Mouse (Mus musculus): ENCODE results near the gene Sap30. TPM values are rescaled to one million over a fixed set of nuclear protein-coding genes. Genes with fewer than 3 reads are reported as not detected.
"Not testable (repeated sequence)": the region's sequence is repeated elsewhere in the genome, so short reads cannot be mapped to it uniquely, and the experiment has no call there.

The Sap30 gene
- total and polyA plus RNA-seq, 2 experiments from 2014 or later, result 20.8 to 22.1 TPM

GRCm38 (mm10) chr8:57512141-57513056 lies 24.7 kb upstream of the Sap30 start:
- H3K4me2 ChIP-seq (ENCODE audit: low read depth, low read length), result peak overlapping the region; percentile 76
- H3K27ac ChIP-seq, result peak overlapping the region; percentile 100
- ATAC-seq (peak; percentile 55), DNase-seq (ENCODE audit: low spot score) (peak; percentile 67)
- no peaks in the 10 kb centered on the region for H3K4me1 ChIP-seq (ENCODE audit: insufficient read depth, low read length)
- TF ChIP-seq CTCF (IDR thresholded peaks at IDR 0.05; ENCODE audit: low read depth), result no peak
- WGBS, result under 1% methylated on average over 44 of the region's 96 CpGs
- no peaks in the 10 kb centered on the region for H3K9me3 ChIP-seq (ENCODE audit: low read length)
- H3K36me3 ChIP-seq (ENCODE audit: insufficient read depth, low read length), result no peaks in the 10 kb centered on the region
- H3K4me3 ChIP-seq (ENCODE audit: low read length), result peak overlapping the region; percentile 94
- H3K9ac ChIP-seq (replicated peaks; ENCODE audit: low read length), result peak overlapping the region; percentile 99
- H3K27me3 ChIP-seq (ENCODE audit: insufficient read depth, low read length), result no peaks in the 10 kb centered on the region

- Histone ChIP-seq H3K9ac (replicated peaks; ENCODE audit: low read length) (peak within 1 kb of the TSS; percentile 99), H3K4me2 (ENCODE audit: low read depth, low read length) (peak within 1 kb of the TSS; percentile 87), H3K4me1 (ENCODE audit: insufficient read depth, low read length) (no peaks in the 10 kb centered on the region), H3K36me3 (ENCODE audit: insufficient read depth, low read length) (no peaks in the 10 kb centered on the region), H3K27me3 (ENCODE audit: insufficient read depth, low read length) (no peaks in the 10 kb centered on the region), H3K4me3 (ENCODE audit: low read length) (peak within 1 kb of the TSS; percentile 94), H3K9me3 (ENCODE audit: low read length) (no peaks in the 10 kb centered on the region), H3K27ac (peak within 1 kb of the TSS; percentile 100)
- DNase-seq (ENCODE audit: low spot score) (peak; percentile 100), ATAC-seq (peak; percentile 100)
- WGBS, result under 1% methylated on average over 60 of the region's 63 CpGs
- TF ChIP-seq CTCF (IDR thresholded peaks at IDR 0.05; ENCODE audit: low read depth), result no peak
Measured at GRCm38 (mm10) chr8:57511316-57512118, 23.9 kb upstream of the Sap30 start, which contains the start of gene Hmgb2. Hmgb2 (plus strand) TSS chr8:57511907.

GRCm38 (mm10) chr8:57510791-57511315 lies 23.2 kb upstream of the Sap30 start:
- H3K27me3 ChIP-seq (ENCODE audit: insufficient read depth, low read length), result no peaks in the 10 kb centered on the region
- 1% methylated on average over 25 of the region's 31 CpGs for WGBS

GRCm38 (mm10) chr8:57508657-57509056 lies 21.0 kb upstream of the Sap30 start:
- Histone ChIP-seq H3K9me3 (ENCODE audit: low read length) (no peaks in the 10 kb centered on the region), H3K4me3 (ENCODE audit: low read length) (no peak overlapping the region), H3K9ac (replicated peaks; ENCODE audit: low read length) (no peak overlapping the region), H3K4me2 (ENCODE audit: low read depth, low read length) (no peak overlapping the region), H3K4me1 (ENCODE audit: insufficient read depth, low read length) (no peaks in the 10 kb centered on the region), H3K36me3 (ENCODE audit: insufficient read depth, low read length) (no peaks in the 10 kb centered on the region), H3K27me3 (ENCODE audit: insufficient read depth, low read length) (no peaks in the 10 kb centered on the region), H3K27ac (no peak overlapping the region)
- ATAC-seq (no peak), DNase-seq (ENCODE audit: low spot score) (no peak)
- TF ChIP-seq CTCF (IDR thresholded peaks at IDR 0.05; ENCODE audit: low read depth), result no peak
- 89% methylated on average over 4 of the region's 4 CpGs for WGBS

More at GRCm38 (mm10) chr8:57510791-57511315, 23.2 kb upstream of the Sap30 start:
- Histone ChIP-seq H3K4me1 (ENCODE audit: insufficient read depth, low read length) (no peaks in the 10 kb centered on the region), H3K4me2 (ENCODE audit: low read depth, low read length) (peak overlapping the region; percentile 87), H3K9ac (replicated peaks; ENCODE audit: low read length) (peak overlapping the region; percentile 51), H3K27ac (peak overlapping the region; percentile 65; the same call in 1 of the 2 replicates), H3K36me3 (ENCODE audit: insufficient read depth, low read length) (no peaks in the 10 kb centered on the region), H3K4me3 (ENCODE audit: low read length) (peak overlapping the region; percentile 94), H3K9me3 (ENCODE audit: low read length) (no peaks in the 10 kb centered on the region)
- no peak for TF ChIP-seq CTCF (IDR thresholded peaks at IDR 0.05; ENCODE audit: low read depth)
- DNase-seq (ENCODE audit: low spot score) (no peak), ATAC-seq (no peak)

- Histone ChIP-seq H3K4me1 (ENCODE audit: insufficient read depth, low read length) (no peaks in the 10 kb centered on the region), H3K36me3 (ENCODE audit: insufficient read depth, low read length) (no peaks in the 10 kb centered on the region), H3K4me3 (ENCODE audit: low read length) (no peak overlapping the region), H3K4me2 (ENCODE audit: low read depth, low read length) (no peak overlapping the region), H3K9me3 (ENCODE audit: low read length) (no peaks in the 10 kb centered on the region), H3K27ac (no peak overlapping the region), H3K9ac (replicated peaks; ENCODE audit: low read length) (no peak overlapping the region), H3K27me3 (ENCODE audit: insufficient read depth, low read length) (no peaks in the 10 kb centered on the region)
- 82% methylated on average over 4 of the region's 4 CpGs for WGBS
- ATAC-seq (no peak), DNase-seq (ENCODE audit: low spot score) (no peak)
- TF ChIP-seq CTCF (IDR thresholded peaks at IDR 0.05; ENCODE audit: low read depth), result no peak
Measured at GRCm38 (mm10) chr8:57507556-57508063, 19.9 kb upstream of the Sap30 start.

- H3K9ac ChIP-seq (replicated peaks; ENCODE audit: low read length); H3K4me3 ChIP-seq (ENCODE audit: low read length); DNase-seq (ENCODE audit: low spot score); H3K27ac ChIP-seq; H3K4me2 ChIP-seq (ENCODE audit: low read depth, low read length); H3K27me3 ChIP-seq (ENCODE audit: insufficient read depth, low read length); H3K36me3 ChIP-seq (ENCODE audit: insufficient read depth, low read length); H3K4me1 ChIP-seq (ENCODE audit: insufficient read depth, low read length); ATAC-seq; H3K9me3 ChIP-seq (ENCODE audit: low read length): not testable (repeated sequence)
- 91% methylated on average over 1 of the region's 1 CpGs for WGBS
Measured at GRCm38 (mm10) chr8:57505500-57505899, 17.8 kb upstream of the Sap30 start.
